Mouse (Mus musculus) intestine, postnatal 0 days (tissue): ENCODE results near the gene Gm12166. TPM values are rescaled to one million over a fixed set of nuclear protein-coding genes. Genes with fewer than 3 reads are reported as not detected.

Source experiments
- ATAC-seq: fragments of 200-750 bp; cut with Nextera tagmentation; 2 replicates; pipeline ENCODE4 v1.8.0; 2017; ENCODE audit warnings: mild to moderate bottlenecking, moderate TSS enrichment, moderate library complexity
- H3K27ac ChIP-seq: fragments of 300-500 bp; sonication (generic); 2 replicates; pipeline ENCODE4 v1.5.1; 2014; ENCODE audit warnings: mild to moderate bottlenecking, low read depth, low read length, moderate library complexity
- H3K27me3 ChIP-seq: fragments of 300-500 bp; sonication (generic); replicated peaks from 2 replicates; pipeline ENCODE4 v1.6.1; 2014; ENCODE audit warnings: low read length, mixed read lengths; ENCODE audit not compliant: control insufficient read depth, insufficient read depth
- H3K36me3 ChIP-seq: fragments of 300-500 bp; sonication (generic); 2 replicates; pipeline ENCODE4 v1.6.1; 2014; ENCODE audit warnings: mild to moderate bottlenecking, moderate library complexity; ENCODE audit not compliant: control insufficient read depth, insufficient read depth
- H3K4me1 ChIP-seq: fragments of 300-500 bp; sonication (generic); replicated peaks from 2 replicates; pipeline ENCODE4 v1.6.1; 2014; ENCODE audit warnings: antibody characterized with exemption, low read length, mixed read lengths; ENCODE audit not compliant: control insufficient read depth, insufficient read depth
- H3K4me2 ChIP-seq: fragments of 300-500 bp; sonication (generic); replicated peaks from 2 replicates; pipeline ENCODE4 v1.6.1; 2014; ENCODE audit warnings: low read depth, mild to moderate bottlenecking, moderate library complexity
- H3K4me3 ChIP-seq: fragments of 300-500 bp; sonication (generic); 2 replicates; pipeline ENCODE4 v1.5.1; 2014; ENCODE audit warnings: low read depth, low read length
- H3K9ac ChIP-seq: fragments of 300-500 bp; sonication (generic); 2 replicates; pipeline ENCODE4 v1.6.1; 2014; ENCODE audit warnings: mild to moderate bottlenecking, low read depth, low read length
- H3K9me3 ChIP-seq: fragments of 300-500 bp; sonication (generic); 2 replicates; pipeline ENCODE4 v1.6.1; 2016; ENCODE audit warnings: mixed run types; ENCODE audit not compliant: control insufficient read depth
- CTCF ChIP-seq: sonication (generic); IDR thresholded peaks from 2 replicates; pipeline ENCODE4 v1.5.1; 2016; ENCODE audit warnings: low read depth, mild to moderate bottlenecking, control low read depth, antibody characterized with exemption, moderate library complexity
- WGBS: fragments of 180-500 bp; shearing (Covaris S2); extraction: QIAGEN DNeasy Blood & Tissue Kit; methylation state at CpG from one replicate; pipeline ENCODE4 v1.1.7; 2014; 5-methylcytosine and 5-hydroxymethylcytosine counted together
- polyA plus RNA-seq: library from polyadenylated mRNA; unstranded; fragments of >200 nt; fragmentation: Nextera tagmentation; extraction: Ambion mirVana; gene quantifications from 2 replicates; pipeline ENCODE4 v1.2.1, GENCODE M21; 2015

Gene Gm12166
- polyA plus RNA-seq, 1 experiment from 2014 or later, result 9.5 TPM

DNA sequence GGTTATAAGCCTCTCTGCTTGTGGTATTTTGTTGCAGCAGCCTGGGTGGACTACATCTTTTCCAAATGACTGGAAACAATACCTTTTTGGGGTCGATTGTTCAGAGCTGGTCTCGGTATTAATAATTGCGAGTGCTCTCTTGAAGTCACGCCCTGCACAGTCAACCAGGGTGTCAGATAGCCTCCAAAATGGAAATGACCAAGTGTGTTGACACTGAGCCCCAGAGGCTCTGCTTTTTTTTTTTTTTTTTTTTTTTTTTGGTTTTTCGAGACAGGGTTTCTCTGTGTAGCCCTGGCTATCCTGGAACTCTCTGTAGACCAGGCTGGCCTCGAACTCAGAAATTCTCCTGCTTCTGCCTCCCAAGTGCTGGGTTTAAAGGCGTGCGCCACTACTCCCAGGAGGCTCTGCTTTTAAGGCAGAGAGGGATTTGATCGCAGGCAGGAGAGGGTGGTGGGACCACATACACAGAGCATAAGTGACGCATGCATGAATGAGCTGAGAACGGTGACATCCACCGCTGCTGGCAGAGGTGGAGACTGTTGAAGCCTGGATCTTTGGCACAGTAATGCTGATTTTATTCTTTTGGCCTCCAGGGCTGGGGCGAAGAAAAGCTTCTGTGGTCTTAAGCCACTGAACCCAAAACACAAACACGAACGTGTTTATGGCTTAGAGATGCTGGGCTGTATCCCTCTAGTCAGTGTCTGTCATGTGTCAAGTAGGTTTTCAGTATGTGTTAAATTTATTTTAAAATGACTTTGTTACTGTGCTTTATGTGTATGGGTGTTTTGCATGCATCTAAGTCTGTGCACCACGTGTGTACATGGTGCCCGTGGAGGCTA lies 21.9 kb upstream of the Gm12166 start:
- Histone ChIP-seq H3K9me3 (no peaks in the 10 kb centered on the region), H3K4me2 (no peak overlapping the region)
- 88% methylated on average over 17 of the region's 17 CpGs for WGBS

DNA sequence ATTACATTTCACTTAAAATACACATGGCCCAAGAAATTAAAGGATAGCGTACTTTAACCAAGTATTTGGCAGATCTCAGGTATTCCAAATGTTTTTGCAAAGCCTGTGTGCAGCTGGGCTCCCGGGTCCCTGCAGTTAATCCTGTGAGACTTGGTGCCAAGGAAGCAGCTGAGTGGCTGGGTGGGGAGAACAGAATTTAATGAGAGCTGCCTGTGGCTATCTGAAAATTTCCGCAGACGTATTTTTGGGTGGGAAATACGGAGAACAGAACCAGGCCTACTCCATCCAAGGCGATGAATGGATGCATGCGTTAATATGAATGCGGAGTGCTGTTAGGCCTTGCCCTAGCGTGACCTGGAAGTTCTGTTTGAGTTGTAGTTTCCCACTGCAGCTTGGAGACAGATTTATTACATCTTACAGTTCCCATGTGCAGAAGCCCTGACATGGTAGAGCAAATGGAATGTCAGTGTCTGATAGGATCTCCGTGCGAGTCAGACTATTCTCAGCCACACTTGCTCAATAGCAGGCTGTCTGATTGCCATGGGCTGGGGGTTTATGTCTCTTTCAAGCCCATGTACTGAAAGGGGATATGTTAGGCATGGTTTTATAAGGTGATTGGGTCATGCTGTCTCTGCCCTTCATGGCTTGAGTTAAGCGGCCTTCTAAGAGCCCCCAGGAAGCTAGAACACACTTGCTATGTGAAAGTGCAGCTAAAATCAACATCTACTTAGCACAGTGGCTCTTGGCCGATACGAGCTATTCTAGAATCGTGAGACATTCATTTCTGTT lies 21.1 kb upstream of the Gm12166 start:
- Histone ChIP-seq H3K4me3 (no peak overlapping the region), H3K9me3 (no peaks in the 10 kb centered on the region), H3K9ac (no peak overlapping the region), H3K27me3 (no peaks in the 10 kb centered on the region), H3K4me2 (no peak overlapping the region), H3K4me1 (0 out of 2 replicates have a peak, but pooled peaks cover 5% of the 10 kb centered on the region), H3K27ac (no peak overlapping the region), H3K36me3 (0 out of 2 replicates have a peak, but pooled peaks cover 8% of the 10 kb centered on the region)
- no peak for TF ChIP-seq CTCF
- 55% methylated on average over 15 of the region's 15 CpGs for WGBS
- ATAC-seq, result no peak

More for the DNA sequence above, 21.9 kb upstream of the Gm12166 start:
- no peak overlapping the region for H3K4me3 ChIP-seq
- no peak overlapping the region for H3K27ac ChIP-seq
- no peak for TF ChIP-seq CTCF
- 0 out of 2 replicates have a peak, but pooled peaks cover 5% of the 10 kb centered on the region for H3K4me1 ChIP-seq
- H3K36me3 ChIP-seq, result 0 out of 2 replicates have a peak, but pooled peaks cover 8% of the 10 kb centered on the region
- ATAC-seq, result no peak
- no peak overlapping the region for H3K9ac ChIP-seq
- no peaks in the 10 kb centered on the region for H3K27me3 ChIP-seq

DNA sequence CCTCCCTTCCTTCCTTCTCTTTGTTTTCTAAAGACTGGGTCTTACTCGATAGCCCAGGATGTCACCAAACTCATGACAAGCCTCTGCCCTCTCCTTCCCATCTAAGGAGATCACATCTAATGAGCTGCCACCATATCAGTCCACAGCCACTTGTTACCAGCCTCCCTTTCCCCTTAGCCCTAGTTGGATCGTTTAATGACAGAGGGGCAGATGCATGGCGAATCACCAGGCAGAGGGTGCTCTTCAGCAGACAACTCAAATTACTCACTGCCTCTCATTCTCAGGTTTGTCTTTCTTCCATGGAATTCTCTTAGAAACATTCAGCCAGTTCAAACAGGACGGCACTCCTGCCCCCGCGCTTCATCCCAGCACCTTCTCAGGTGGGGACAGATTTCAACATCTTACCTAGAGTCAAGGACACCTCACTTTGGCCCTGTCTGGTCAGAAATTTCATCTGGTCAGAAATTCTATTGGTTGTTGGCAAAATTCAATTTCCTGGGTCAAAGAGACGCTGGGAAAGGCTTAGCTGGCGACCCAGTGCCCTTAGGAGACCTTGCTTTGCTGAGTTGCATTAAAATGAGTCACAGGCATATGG lies 20.4 kb upstream of the Gm12166 start:
- H3K9me3 ChIP-seq, result no peaks in the 10 kb centered on the region
- H3K4me2 ChIP-seq, result no peak overlapping the region
- no peak for ATAC-seq
- 66% methylated on average over 8 of the region's 8 CpGs for WGBS
- no peak overlapping the region for H3K4me3 ChIP-seq
- TF ChIP-seq CTCF, result no peak
- H3K27ac ChIP-seq, result no peak overlapping the region
- H3K36me3 ChIP-seq, result 0 out of 2 replicates have a peak, but pooled peaks cover 8% of the 10 kb centered on the region
- H3K27me3 ChIP-seq, result no peaks in the 10 kb centered on the region
- H3K9ac ChIP-seq, result no peak overlapping the region
- H3K4me1 ChIP-seq, result 0 out of 2 replicates have a peak, but pooled peaks cover 5% of the 10 kb centered on the region

DNA sequence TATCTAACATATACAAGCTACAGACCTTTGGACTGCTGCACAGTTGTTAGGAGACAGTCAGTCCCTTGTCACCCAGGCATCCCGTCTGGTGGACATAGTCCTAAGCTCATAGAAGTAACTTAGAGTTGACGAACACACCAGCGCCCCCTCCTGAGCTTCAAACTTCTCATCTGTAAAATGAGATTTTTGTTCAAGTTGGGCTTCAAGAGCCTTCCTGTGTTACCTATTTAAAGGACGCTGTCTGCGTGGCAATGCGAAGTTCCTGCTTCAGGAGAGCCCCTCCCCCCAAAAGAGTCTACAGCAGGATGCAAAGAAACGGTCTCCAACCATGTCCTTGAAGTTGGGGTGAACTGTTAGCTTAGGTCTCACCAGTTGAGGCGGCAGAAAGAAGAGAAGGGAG lies 18.7 kb upstream of the Gm12166 start:
- H3K27ac ChIP-seq, result no peak overlapping the region
- 0 out of 2 replicates have a peak, but pooled peaks cover 5% of the 10 kb centered on the region for H3K36me3 ChIP-seq
- H3K9ac ChIP-seq, result no peak overlapping the region
- no peak overlapping the region for H3K4me2 ChIP-seq
- no peaks in the 10 kb centered on the region for H3K9me3 ChIP-seq
- 0 out of 2 replicates have a peak, but pooled peaks cover 5% of the 10 kb centered on the region for H3K4me1 ChIP-seq
- 75% methylated on average over 8 of the region's 8 CpGs for WGBS
- H3K4me3 ChIP-seq, result no peak overlapping the region
- ATAC-seq, result no peak
- H3K27me3 ChIP-seq, result no peaks in the 10 kb centered on the region
- peak; percentile 37 for TF ChIP-seq CTCF

- ATAC-seq, result no peak
- Histone ChIP-seq H3K9me3 (no peaks in the 10 kb centered on the region), H3K9ac (no peak overlapping the region), H3K4me2 (no peak overlapping the region), H3K27ac (no peak overlapping the region), H3K36me3 (no peaks in the 10 kb centered on the region), H3K4me3 (no peak overlapping the region), H3K27me3 (no peaks in the 10 kb centered on the region), H3K4me1 (0 out of 2 replicates have a peak, but pooled peaks cover 5% of the 10 kb centered on the region)
- no peak for TF ChIP-seq CTCF
- 82% methylated on average over 4 of the region's 4 CpGs for WGBS
Observed at GRCm38 (mm10) chr11:46070161-46070560, 18.0 kb upstream of the Gm12166 start.
